Mouse (Mus musculus) liver, embryonic 14.5 days (tissue): ENCODE measurements around the gene Cat. TPM values are rescaled to one million over a fixed set of nuclear protein-coding genes. Genes with fewer than 3 reads are reported as not detected.

Experiments used
- ATAC-seq: fragments of 200-750 bp; cut with Nextera tagmentation; 2 replicates; pipeline ENCODE4 v1.8.0; 2017; ENCODE audit warnings: moderate number of reproducible peaks, mild to moderate bottlenecking, moderate library complexity; ENCODE audit not compliant: insufficient read depth
- DNase-seq, 3 experiments: peaks; one replicate each; pipeline ENCODE4 v3.0.0-alpha.2; 2012 to 2013; ENCODE audit warnings: low read depth in 3 of 3, low spot score in 3 of 3
- H3K27ac ChIP-seq: fragments of 300-500 bp; sonication (generic); 2 replicates; pipeline ENCODE4 v1.5.1; 2014; ENCODE audit warnings: moderate library complexity, mild to moderate bottlenecking, control low read depth, inconsistent platforms
- H3K27me3 ChIP-seq: fragments of 300-500 bp; sonication (generic); 2 replicates; pipeline ENCODE4 v1.6.1; 2014; ENCODE audit warnings: mild to moderate bottlenecking, low read length, moderate library complexity; ENCODE audit not compliant: control insufficient read depth, insufficient read depth
- H3K36me3 ChIP-seq: fragments of 300-500 bp; sonication (generic); replicated peaks from 2 replicates; pipeline ENCODE4 v1.6.1; 2014; ENCODE audit warnings: low read depth; ENCODE audit not compliant: control insufficient read depth, insufficient read depth
- H3K4me1 ChIP-seq, 2 experiments: fragments of 200-500 bp in 1 of 2; fragments of 300-500 bp in 1 of 2; sonication (generic) in 1 of 2; replicated peaks; 2 replicates each; pipeline ENCODE4 v1.6.1; 2012 to 2014; ENCODE audit warnings: antibody characterized with exemption in 1 of 2, inconsistent platforms in 1 of 2, low read length in 1 of 2; ENCODE audit not compliant: control insufficient read depth in 2 of 2, insufficient read depth in 2 of 2
- H3K4me2 ChIP-seq: fragments of 300-500 bp; sonication (generic); 2 replicates; pipeline ENCODE4 v1.6.1; 2014; ENCODE audit warnings: low read depth, mild to moderate bottlenecking, control low read depth, moderate library complexity
- H3K4me3 ChIP-seq, 2 experiments: fragments of 200-500 bp in 1 of 2; fragments of 300-500 bp in 1 of 2; sonication (generic) in 1 of 2; 2 replicates each; pipeline ENCODE4 v1.5.1; 2012 to 2014; ENCODE audit warnings: low read depth in 2 of 2, low read length in 2 of 2, mild to moderate bottlenecking in 2 of 2, control low read depth in 1 of 2, inconsistent platforms in 1 of 2, moderate library complexity in 1 of 2; ENCODE audit not compliant: insufficient read depth in 1 of 2
- H3K9ac ChIP-seq: fragments of 300-500 bp; sonication (generic); replicated peaks from 2 replicates; pipeline ENCODE4 v1.6.1; 2014; ENCODE audit warnings: mild to moderate bottlenecking, control low read depth, moderate library complexity
- H3K9me3 ChIP-seq: fragments of 300-500 bp; sonication (generic); 2 replicates; pipeline ENCODE4 v1.6.1; 2016; ENCODE audit warnings: low read length, mixed read lengths; ENCODE audit not compliant: control insufficient read depth
- CTCF ChIP-seq: IDR thresholded peaks from 2 replicates; pipeline ENCODE4 v1.5.1; 2016; ENCODE audit warnings: antibody characterized with exemption, low read depth, control low read depth
- EP300 ChIP-seq: IDR thresholded peaks from 2 replicates; pipeline ENCODE4 v1.6.1; 2016; ENCODE audit warnings: antibody characterized with exemption, low read depth
- WGBS: fragments of 180-500 bp; shearing (Covaris S2); extraction: QIAGEN DNeasy Blood & Tissue Kit; methylation state at CpG from one replicate; pipeline ENCODE4 v1.1.7; 2014; ENCODE audit not compliant: insufficient replicate concordance; 5-methylcytosine and 5-hydroxymethylcytosine counted together
- polyA plus RNA-seq, 2 experiments: library from polyadenylated mRNA; depleted of rRNA in 1 of 2; stranded (reverse) in 1 of 2; unstranded in 1 of 2; fragments of >200 nt; fragmentation: Nextera tagmentation in 1 of 2; extraction: Ambion mirVana in 1 of 2; gene quantifications; 2 replicates each; pipeline versions ENCODE4 v1.2.1 to v1.2.3; 2012 to 2014

Cat gene
- polyA plus RNA-seq, 2 experiments = 90.2 to 155 TPM

DNA sequence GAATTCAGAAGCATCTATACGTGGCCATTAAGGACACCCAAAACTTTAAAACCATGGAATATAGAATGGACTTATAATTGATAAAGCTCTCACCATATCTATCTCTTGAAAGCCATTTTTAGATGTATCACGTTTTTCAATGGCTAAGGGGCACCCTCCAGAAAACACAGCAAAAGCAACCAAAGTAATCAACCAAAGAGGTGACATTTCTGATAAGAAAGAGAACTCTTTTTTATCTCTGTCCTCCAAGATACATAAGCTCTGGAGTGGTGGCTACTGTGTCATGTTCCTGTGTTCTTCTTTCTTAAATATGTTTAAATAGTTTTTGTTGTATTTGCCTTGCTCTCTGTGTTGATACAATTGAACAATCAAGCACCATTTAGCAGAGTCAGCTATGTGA is 15.8 kb upstream of the Cat start:
- ATAC-seq (no peak), DNase-seq (no peak)
- Histone ChIP-seq H3K4me2 (no peak overlapping the region), H3K4me1 (peaks cover 0 to 5% of the 10 kb centered on the region in 2 experiments; a peak in 2 of 4 replicates), H3K4me3 (no peak overlapping the region), H3K9me3 (no peaks in the 10 kb centered on the region), H3K27ac (no peak overlapping the region), H3K9ac (no peak overlapping the region), H3K36me3 (no peaks in the 10 kb centered on the region), H3K27me3 (no peaks in the 10 kb centered on the region)
- WGBS = 32% methylated on average over 2 of the region's 2 CpGs
- no peak for TF ChIP-seq EP300
- TF ChIP-seq CTCF = no peak

DNA sequence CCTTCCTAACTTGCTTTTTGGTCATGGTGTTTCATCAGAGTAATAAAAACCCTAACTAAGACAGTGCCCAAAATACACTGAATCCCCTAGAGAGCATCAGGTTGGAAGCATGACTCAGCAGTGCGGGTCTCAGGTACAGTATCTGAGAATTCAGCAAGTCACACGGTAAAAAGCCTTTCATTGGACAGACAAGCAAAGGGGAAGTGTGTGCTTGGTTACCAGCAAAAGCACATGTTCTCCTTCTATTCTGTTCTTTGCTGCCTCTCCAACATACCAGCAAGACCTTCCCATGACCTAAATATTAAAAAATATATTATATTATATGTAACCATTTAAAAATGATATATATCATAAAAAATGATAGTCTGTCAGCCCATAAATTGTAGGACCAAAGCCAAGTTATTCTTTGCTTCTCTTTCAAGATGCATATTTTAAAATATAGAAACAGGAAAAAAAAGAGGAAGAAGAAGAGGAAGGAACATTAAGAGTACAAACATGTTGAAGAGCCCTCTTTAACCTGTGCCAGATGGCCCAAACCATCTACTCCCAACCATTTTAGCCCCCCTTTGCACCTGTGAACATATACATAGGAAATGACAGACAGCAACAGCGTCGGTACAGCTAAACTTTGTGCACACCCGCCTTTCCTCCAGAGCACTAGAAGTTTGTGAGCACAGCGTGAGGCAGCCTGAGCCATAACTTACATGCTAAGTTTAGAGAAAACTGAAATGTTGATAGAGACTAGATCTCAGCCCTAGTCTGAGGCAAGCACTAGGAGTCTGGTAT is 10.9 kb upstream of the Cat start:
- no peak overlapping the region for H3K27ac ChIP-seq
- H3K9ac ChIP-seq = no peak overlapping the region
- H3K4me3 ChIP-seq = no peak overlapping the region
- no peaks in the 10 kb centered on the region for H3K27me3 ChIP-seq
- WGBS = 43% methylated on average over 6 of the region's 6 CpGs
- H3K4me1 ChIP-seq = peaks cover 0 to 3% of the 10 kb centered on the region in 2 experiments; a peak in 2 of 4 replicates
- TF ChIP-seq EP300 = no peak
- no peak for TF ChIP-seq CTCF
- no peak for DNase-seq
- H3K4me2 ChIP-seq = no peak overlapping the region
- no peak for ATAC-seq
- no peaks in the 10 kb centered on the region for H3K9me3 ChIP-seq
- H3K36me3 ChIP-seq = no peaks in the 10 kb centered on the region

DNA sequence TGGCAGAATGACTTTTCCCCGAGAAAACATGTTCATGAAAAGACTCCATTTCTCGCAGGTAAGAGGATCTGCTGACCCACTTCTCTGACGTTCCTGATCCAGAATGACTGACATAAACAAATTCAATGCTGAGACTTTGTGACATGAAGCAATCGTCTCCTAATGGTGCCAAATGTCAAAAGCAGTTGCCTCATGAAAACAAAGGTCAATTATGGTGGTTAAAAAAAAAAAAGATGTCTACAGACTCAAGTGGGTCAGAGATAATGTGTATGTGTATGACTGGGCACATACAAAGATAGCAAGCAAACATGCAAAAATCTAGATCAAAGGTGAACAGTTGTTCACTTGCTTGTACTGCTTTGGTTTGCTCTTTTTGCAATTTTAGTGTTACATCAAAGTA is 8.9 kb upstream of the Cat start:
- Histone ChIP-seq H3K4me3 (no peak overlapping the region), H3K9me3 (no peaks in the 10 kb centered on the region), H3K9ac (no peak overlapping the region), H3K4me1 (peaks cover 0 to 12% of the 10 kb centered on the region in 2 experiments; a peak in 2 of 4 replicates), H3K27ac (no peak overlapping the region), H3K27me3 (no peaks in the 10 kb centered on the region), H3K4me2 (no peak overlapping the region), H3K36me3 (no peaks in the 10 kb centered on the region)
- ATAC-seq = no peak
- 48% methylated on average over 4 of the region's 4 CpGs for WGBS
- TF ChIP-seq EP300 = no peak
- TF ChIP-seq CTCF = no peak
- DNase-seq = no peak

DNA sequence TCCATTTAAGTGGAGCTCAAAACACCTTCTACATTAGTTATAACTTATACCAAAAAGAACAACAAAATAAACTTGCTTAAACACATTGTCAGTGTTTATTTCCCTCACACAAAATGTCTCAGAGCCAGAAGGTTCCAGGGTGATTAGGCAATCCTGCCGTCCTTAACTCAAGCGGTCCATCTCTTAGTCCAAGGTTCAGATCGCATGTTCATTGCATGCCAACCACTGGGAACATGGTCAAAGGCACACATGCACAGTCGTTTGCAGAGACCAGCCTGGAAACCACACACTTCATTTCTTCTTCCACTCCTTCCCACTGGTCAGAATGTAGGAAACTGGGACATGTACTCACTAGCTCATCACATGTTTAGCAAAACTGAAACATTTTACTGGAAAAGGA is 7.6 kb upstream of the Cat start:
- H3K4me3 ChIP-seq = no peak overlapping the region
- H3K27ac ChIP-seq = no peak overlapping the region
- no peaks in the 10 kb centered on the region for H3K27me3 ChIP-seq
- ATAC-seq (no peak), DNase-seq (no peak)
- no peak overlapping the region for H3K4me2 ChIP-seq
- H3K36me3 ChIP-seq = no peaks in the 10 kb centered on the region
- no peak overlapping the region for H3K9ac ChIP-seq
- peaks cover 0 to 12% of the 10 kb centered on the region in 2 experiments; a peak in 2 of 4 replicates for H3K4me1 ChIP-seq
- no peaks in the 10 kb centered on the region for H3K9me3 ChIP-seq
- 59% methylated on average over 4 of the region's 4 CpGs for WGBS
- no peak for TF ChIP-seq EP300
- TF ChIP-seq CTCF = no peak

DNA sequence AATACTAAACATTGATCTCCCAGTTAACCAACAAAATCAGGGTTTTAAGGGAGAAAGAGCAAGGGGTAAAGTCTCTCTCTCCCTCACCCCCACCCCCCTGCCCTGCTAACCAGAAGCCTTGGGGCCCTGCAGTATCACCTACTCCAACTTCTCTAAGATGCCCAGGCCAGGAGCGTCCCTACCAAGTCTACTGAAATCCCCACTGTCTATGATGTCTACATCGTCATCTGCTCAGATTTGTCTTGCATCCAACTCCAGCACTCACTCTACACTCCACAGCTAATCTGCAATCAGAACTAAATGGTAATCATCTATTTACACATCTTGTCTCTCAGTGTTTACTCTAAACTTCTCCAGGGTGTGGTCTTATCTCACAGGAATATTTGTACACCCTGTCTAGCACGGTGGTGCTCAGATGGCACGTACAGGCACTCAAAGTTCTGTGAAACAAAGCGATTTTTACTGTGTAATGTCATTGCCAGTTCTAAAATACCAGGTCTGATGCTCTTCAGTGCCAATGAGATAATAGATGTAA is 907 bp downstream of the Cat start:
- Histone ChIP-seq H3K27me3 (no peaks in the 10 kb centered on the region), H3K4me1 (peaks cover 41 to 42% of the 10 kb centered on the region in 2 experiments), H3K36me3 (peaks cover 18% of the 10 kb centered on the region), H3K4me2 (peak overlapping the region; percentile 83), H3K4me3 (peak overlapping the region; percentile 86 to 90), H3K9me3 (no peaks in the 10 kb centered on the region), H3K27ac (peak overlapping the region; percentile 95), H3K9ac (peak overlapping the region; percentile 97)
- peak; percentile 64 for ATAC-seq
- peak in 2 of 3 experiments; percentile 62 to 75 for DNase-seq
- 9% methylated on average over 5 of the region's 5 CpGs for WGBS
- peak; percentile 79 for TF ChIP-seq EP300
- no peak for TF ChIP-seq CTCF
